Mouse (Mus musculus) right cerebral cortex, adult 18-20 months (tissue): ENCODE measurements around the gene Slc41a3.

ENCODE experiments used
- DNase-seq: peaks from one replicate; pipeline ENCODE4 v3.0.0; 2022; ENCODE audit warnings: mixed read lengths

The Slc41a3 gene

DNA sequence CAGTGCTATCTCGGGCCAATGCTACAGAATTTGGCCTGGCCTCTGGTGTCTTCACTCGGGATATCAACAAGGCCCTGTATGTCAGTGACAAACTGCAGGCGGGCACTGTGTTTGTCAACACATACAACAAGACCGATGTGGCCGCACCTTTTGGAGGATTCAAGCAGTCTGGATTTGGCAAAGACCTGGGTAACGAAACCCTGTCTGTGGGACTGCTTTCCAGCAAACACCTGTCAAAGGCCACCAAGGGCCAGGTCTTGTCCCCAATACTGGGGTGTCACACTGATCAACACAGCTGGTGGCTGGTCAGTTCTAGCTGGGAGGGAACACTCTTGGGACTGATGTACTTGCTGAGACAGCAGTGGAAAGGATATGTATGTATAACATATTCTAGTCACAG lies 6.3 kb upstream of the Slc41a3 start:
- no peak for DNase-seq

DNA sequence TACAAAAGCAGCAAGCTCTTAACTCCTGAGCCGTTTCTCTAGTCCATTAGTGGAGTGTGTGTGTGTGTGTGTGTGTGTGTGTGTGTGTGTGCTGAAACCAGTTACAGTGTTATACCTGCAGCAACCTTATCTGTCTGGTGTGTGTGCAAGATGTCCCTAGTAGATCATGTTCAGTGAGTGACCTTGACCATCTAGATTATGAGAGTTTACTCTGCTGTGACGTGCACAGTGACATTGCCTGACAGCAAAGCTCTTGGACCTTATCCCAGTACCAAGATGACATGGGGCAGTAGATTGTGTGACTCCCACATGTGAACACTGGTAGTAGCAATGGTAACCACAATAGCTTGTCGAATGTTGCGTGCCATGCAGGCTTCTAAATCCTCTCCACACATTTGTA lies 4.2 kb upstream of the Slc41a3 start:
- DNase-seq, result no peak

DNA sequence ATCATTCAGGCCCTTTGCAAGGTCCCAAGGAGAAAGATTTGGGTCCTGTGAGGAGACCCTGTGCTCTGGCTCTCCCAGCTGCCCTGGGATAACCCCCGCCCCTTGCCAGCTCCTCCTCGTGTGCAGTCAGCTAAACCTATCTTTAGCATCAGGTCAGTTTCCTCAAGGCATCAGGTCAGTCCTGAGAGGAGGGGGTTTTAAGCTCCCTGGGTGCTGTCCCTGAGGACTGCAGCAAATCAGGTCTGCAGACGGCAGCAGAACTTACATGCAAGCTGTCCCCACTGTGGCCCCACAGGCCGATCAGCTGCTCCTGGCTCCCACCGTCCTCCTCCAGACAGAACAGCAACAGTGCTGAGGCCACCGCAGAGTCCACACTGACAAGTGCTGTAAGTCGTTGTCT lies 2.8 kb upstream of the Slc41a3 start:
- no peak for DNase-seq

DNA sequence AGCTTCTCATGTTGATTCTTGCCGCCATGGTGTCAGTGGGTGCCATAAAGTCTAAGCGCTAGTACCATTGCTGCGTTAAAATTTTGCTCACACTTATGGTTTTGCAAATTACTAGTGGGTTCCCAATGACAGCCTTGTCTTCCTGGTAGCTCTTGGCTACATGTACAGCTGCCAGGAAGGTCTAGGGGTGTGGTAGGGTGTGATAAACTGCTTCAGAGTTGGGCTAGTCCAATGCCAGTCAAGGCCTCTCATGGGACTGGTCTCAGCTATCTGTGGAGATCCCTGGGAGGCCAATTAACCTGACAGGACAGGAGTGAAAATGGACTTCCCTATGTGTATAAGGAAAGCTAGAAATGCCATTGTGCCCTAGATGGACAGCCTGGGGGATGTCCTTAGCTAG lies 2.2 kb upstream of the Slc41a3 start:
- no peak for DNase-seq

DNA sequence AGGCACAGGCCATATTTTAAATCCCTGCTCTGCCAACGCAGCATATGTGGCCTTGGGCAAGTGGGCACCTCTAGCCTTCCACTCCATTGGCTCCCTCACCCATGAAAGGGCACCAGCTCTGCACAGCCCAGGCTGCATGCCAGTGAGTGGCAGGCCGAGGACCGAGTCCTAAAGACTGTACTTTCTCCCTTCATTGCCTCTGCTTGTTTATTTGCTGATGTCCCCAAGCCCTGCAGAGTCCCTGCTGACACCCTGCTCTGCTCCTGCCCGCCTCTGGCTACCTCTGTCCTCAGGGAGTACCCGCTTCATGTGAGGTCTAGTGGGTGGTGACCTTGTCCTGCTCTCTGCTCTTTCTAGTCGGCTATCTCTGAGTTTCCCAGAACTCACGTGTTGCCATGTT lies 1.4 kb upstream of the Slc41a3 start:
- no peak for DNase-seq

DNA sequence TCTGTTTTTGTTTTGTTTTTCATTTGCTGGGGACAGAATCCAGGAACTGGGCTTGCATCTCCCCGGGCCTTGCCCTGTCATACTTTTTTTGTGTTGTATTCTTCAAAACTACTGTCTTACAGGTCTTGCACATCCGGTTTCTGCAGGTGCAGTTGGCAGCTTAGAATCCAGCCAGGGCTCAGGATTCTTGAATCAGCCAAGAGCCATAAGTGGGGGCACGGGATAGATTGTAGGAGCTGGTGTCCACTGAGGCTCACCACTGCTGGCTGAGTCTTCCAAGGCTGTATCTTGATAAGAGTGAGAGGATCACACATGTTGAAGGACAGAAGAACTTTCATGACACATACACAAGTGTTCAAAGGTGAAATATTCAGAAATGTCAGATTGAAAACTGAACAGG lies 395 bp upstream of the Slc41a3 start:
- no peak for DNase-seq

DNA sequence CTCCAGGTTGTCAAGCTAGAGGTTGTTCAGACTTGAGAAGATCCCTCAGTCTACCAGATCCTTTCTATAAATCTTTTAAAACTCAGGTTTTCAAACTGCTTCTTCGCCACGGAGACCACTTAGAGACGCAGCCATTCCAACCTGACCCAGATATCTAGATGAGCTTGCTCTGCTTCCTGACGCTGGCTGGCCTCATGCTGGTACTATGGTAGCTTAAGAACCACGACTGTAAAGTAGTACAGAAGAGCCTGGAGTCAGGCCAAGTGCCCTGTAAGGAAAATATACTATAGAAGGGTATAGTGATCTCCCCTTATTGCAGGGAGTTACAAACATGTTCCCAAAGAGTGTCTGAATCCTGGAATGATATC lies 757 bp downstream of the Slc41a3 start:
- no peak for DNase-seq

DNA sequence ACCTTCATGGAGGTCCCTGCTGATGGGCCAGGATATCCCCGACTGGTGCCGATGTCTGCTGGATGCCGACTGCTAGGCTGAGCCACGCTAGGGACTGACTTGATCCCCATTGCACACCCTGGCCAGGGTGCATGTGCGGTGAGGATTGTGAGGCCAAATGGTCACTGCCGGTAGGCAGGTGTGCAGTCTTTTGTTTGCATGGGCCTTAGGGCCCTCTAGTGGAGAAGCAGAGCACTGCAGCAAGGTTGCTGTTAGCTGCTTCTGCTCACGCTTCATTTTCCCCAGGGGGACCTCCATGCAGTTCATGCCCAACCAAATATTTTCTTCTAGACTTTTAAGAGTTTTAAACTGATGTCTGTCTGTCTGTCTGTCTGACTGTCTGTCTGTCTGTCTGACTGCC lies 2.0 kb downstream of the Slc41a3 start:
- DNase-seq, result peak; percentile 50

DNA sequence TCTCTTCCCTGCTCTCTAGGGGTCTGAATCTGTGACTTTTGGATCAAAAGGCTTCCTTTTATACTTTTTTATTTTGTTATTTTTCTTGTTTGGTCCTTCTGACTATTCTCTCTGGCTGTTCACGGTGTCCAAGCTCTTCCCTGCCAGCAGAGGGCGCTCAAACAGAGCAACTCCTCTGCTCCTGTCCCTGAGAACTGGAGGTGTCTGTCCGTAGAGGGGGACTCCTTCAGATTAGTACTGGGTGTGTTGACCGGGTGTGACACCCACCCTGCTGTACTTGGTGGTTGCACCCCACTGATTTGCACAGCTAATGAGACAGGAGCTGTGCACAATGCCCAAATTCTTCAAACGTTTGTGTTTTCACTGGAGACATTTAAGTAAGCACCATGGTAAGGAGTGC lies 2.7 kb downstream of the Slc41a3 start:
- peak; percentile 54 for DNase-seq

DNA sequence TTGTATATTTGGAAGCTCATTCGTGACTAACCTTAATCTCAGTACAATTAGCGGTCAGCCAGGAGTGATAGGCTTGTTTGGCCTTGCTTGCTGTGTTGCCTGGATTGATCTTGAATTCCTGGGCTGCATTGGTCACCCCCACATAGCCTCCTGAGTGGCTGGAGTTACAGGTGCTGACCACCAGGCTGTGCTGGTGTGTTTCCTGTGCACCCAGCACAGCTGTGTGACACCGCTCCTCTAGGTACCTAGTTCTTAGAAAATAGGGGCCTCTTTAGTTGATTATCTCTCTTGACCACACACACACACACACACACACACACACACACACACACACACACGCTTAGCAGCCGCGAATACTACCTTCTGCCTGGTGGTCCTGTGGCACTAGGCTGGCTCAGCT lies 3.7 kb downstream of the Slc41a3 start:
- DNase-seq, result no peak

DNA sequence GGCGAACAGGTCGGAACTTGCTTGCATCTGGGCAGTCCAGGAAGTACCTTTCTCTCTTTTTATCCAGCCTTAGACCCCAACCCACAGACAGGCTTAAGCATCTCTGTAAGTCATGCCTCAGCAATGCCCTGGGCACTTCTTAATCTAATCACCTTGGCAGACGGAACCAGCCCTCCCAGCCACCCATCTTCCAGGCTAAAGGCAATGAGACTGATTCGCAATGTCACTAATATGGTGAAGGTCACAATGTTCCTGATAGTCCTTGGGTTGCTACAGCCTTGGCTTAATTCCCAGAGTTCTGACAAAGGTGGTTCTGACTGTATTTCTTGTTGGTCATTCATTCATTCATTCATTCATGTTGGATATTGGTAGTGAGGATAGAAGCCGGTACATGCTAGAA lies 5.7 kb downstream of the Slc41a3 start:
- DNase-seq, result no peak

DNA sequence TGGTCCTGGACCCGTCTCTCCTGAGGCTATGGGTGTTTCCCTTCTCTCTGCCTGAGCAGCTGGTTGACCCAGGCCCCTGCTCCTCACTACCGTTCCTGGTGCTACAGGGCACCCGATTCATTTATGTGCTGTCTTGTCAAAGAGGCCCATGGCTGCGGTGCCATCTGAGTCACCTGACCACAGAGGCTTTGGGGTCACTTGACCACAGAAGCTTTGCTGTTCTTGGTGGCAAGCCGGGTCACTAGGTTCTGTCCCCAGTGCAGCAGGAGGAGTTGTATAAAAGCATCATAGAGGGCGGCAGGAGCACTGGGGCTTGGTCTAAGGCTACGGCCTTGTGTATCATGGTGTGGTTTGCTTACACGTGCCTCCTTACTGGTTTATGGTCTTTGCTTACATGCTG lies 8.8 kb downstream of the Slc41a3 start:
- DNase-seq, result no peak

DNA sequence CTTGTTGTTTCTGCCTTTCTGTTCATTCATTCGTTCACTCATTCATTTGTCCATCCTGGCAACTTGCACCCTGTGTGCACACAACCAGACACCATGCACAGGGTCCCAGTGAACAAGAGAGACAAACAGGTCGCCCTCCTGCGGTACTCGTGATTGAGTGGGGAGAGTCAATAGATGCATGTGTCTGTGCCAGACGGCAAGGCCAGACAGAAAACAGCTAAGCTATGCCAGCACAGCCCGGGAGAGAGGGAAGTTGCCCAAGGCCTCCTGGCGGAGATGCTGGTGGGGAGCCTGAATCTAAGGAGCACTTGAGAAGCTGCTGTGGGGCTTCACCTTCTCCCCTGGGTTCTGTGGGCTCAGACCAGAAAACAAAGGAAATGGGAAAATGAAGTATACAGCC lies 10.8 kb downstream of the Slc41a3 start:
- no peak for DNase-seq

DNA sequence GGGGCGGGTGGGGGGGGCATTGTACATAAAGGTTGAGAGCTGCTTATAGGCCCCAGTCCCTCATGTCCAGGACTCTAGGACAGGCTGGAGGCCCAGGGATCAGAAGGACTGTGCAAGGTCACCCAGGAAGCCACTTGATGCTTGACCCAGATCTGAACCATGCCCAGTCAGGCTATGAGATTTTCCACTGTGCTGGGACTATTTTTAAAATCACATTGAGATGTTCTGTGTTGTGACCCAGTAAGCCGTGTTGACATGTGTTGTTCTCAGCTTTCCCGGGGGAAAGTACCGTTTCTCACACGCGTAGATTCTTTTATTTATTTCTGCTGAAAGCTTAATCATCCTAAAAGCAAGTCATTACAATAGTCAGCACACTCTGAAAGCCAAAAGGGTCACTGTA lies 11.5 kb downstream of the Slc41a3 start:
- no peak for DNase-seq

DNA sequence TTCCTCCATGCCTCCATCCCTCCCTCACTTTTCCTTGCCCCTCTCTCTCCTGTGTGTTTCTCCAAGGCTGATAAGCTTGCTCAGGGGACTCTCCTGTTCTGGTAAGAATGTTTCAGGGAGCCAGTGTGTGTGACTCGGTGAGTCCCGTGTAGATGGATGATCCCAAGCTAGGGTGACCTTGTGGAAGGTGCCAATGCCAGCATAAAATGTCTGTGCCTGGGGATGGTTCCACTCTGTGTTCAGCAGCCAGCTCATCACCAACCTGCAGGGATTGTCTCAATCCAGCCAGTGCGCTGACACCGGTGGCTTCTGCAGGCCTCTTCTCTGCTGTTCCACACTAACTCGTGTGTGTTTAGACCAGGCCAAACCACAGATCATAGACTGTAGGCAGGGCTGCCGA lies 12.0 kb downstream of the Slc41a3 start:
- no peak for DNase-seq

DNA sequence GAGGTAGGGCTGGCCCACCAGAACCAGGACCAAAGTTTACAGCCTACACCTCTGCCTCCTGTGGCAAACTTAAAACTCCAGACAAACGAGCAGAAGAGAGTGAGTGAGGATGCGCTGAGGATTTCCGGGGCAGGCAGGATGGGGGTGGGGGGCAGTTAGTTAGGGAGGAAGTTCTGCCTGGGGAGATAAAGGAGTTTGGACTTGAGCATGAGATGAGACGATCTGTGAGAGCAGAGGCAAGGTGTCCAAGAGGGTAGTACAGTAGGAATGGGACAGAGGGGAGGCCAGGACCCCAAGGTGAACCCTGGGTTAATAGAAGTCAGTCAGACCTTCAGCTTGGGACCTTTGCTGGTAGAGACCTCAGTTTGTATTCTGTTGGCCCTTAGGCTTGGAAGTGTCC lies 13.7 kb downstream of the Slc41a3 start:
- DNase-seq, result no peak

DNA sequence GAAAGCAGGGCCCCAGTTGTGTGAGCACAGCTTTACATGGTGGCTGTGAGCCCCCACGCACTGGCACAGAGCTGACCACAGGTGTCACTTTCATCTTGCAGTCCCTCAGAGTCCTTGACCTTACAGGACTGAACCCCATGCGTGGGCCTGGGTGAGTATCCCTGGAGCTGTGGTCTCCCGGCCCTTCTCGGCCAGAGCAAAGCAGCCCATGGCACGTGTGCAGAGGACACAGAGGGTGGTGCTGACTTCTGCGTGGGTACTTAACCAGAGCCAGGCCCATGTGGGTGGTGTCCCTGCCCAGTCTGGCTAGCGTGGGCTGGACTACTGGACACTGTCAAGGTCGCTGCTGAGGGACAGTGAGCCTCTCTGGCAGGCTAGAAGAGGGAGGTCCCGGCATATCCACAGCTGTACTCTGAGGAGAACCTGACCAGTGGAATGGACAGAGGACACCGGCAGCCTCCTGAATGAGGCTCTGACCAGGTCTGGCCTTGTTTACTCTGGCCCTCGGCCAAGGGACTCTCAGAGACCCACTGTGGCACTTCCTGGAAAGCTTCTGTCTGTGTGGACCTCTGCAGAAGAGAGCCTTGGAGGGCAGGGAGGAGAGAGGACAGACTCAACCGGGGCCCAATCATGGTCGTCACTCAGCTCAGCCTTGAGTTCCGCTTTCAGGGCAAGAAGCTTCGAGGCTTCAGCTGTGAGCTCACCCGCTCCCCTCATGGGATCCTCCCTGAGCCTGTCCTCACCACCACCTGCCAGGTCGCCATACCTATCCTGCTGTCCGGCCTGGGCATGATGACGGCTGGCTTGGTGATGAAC lies 14.5 kb downstream of the Slc41a3 start:
- DNase-seq, result no peak

DNA sequence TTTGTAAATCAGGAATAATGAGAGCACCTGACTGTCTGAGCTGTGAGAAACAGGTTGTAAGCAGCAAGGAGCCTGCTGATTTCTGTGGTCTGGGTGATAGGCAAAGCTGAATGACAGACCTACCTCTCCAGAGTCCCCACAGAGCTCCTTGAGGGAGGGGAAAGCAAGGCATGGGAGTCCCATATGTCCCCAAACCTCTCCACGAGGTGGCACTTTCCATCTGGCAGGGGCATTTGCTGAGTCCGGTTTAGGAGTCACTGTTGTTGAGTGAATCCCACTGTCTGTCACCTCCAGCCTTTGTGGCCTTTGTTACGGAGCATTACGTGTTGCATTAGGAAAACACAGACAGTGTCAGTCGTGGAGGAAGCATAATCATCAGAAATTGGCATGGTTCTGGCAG lies 15.4 kb downstream of the Slc41a3 start:
- DNase-seq, result no peak

DNA sequence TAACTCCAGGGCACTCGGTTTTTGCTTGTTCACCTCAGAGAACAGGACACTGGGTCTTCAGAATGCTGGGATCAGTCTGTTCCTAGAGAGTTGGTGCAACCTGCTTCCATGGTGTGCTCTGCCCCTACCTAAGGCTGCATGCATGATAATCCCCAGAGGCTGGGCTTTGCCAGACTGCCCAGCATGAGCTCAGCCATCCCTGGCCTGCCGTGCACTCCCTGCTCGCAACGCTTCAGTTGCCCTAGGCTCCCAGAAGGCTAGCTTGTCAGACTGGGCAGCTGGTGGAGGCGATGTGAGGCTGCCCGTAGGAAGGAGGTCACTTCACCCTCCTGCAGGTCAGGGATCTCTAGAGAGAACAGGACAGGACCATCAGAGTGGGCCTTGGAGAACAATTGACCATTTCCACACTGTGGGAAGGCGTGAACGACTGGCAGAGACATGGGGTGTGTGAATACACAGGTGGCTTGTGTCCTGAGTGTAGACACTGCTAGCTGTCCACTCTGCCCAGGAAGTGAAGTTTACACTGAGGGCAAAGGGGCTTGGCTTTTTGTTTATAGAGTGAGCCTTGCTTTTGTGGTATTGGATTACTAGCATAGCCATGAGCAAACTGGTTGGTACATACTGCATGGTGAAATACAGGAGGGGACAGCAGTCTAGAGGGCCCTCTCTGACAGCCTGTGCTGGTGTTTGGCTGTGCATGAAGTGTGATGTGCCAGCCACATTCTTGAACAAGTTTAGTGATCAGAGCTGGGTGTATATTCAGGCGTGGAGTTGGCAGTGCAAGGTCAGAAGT lies 16.5 kb downstream of the Slc41a3 start:
- no peak for DNase-seq

DNA sequence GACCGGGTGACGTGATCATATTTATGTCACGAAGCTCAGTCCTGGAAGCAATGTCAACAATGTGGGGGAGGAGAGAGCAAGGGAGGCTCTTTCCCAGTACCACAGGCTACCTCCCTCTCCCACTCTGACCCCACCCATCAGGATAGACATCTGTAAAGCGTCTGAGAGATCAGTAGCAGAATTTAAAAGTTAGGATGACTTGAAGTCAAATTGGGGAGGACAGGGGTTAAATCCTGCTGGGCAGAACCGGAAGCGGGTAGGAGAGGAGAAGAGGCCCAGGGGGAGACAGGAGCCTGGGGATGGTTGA lies 17.0 kb downstream of the Slc41a3 start:
- DNase-seq, result no peak

DNA sequence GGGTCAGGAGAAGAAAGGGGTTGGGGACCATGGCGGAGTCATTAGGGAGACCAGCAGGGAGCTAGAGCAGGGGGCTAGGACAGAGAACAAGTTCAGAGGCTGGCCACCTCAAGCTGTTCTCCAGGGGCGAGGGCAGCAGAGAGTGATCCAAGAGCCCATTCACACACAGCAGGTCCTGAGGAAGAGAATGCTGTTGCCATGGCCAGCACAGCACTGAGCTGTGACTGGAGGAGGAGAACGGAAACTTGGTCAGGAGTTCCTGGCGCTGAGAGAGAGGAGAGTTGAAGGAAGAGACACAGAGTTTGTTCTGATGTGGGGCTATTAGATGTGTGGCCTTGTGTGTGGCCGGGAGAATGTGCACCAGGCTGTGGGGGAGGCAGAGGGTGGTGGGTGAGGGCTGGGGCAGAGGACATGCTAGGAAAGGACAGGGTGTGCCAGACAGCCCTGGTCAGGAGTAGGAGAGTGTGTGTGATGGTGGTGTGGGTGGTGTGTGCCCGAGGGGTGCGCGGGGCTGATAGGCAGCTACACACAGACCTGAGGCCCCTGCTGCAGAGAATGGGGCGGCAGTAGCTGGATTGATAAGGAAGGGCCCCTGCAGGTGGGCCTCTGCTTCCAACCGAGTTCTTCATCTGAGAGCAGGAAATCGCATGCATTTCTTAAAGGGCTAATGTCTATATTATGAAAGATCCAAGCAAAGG lies 18.4 kb downstream of the Slc41a3 start:
- DNase-seq, result no peak

DNA sequence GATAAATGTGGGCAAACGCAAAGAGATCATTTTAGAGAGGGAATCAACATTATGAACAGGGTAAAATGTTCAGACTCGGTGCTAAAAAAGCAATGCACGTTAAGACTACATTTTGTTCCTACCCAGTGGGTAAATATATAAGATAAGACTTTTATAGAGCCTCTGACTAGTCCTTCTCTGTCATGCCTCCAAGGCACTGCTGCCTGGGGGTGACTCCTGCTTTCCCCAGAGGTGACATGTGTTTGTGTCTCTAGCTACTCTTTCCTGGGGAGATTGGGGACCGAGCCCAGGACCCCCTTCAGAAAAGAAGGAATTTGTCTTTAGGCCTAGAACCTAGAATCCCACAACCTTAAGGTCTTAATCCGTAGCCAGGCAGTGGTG lies 18.9 kb downstream of the Slc41a3 start:
- no peak for DNase-seq

DNA sequence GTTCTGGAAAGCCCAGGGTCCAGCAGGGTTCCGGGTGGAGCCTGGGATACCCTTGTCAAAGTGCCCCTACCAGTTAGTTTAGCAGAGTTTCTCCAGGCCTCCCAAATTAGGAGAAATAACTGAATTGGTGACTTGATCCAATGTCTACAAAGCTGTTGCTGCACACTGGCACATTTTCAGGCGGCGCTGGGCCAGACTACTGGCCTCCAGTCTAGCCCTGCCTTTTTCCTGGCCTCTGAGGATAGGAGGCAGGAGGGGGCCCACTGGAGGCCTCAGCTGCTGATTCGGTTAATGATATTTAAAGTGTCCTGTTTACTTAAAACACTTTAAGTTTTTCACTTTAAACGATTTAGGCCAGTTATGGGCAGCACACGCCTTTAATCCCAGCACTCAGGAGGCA lies 19.7 kb downstream of the Slc41a3 start:
- peak; percentile 21 for DNase-seq

DNA sequence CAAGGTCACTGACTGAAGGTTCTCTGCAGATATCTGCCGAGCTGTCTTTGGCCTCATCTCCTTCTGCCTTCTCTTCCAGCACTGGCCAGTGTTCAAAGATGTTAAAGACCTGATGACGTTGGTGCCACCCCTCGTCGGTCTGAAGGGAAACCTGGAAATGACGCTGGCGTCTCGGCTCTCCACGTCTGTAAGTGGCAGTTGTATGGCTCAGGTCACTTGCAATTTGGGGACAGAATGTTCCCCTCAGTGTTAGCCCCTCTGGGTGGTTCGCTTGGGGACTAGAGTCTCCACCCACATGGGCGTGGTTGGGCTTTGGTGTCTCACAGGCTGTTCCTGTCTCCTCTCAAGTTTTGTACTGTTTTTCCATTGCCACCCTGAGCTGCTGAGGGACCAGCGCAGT lies 20.2 kb downstream of the Slc41a3 start:
- no peak for DNase-seq
